Mouse (Mus musculus) cerebellum, postnatal 14 days (tissue): ENCODE results near the gene Zfhx3.
A peak's percentile ranks its signal among the peaks of the same experiment; 100 is the strongest.

Experiments
- DNase-seq, 2 experiments: peaks; one replicate each; pipeline ENCODE4 v3.0.0; 2021; ENCODE audit warnings: mixed read lengths in 2 of 2

Zfhx3 gene

GRCm38 (mm10) chr8:108554578-108555245 lies 612.3 kb downstream of the Zfhx3 start:
- no peak for DNase-seq

DNA sequence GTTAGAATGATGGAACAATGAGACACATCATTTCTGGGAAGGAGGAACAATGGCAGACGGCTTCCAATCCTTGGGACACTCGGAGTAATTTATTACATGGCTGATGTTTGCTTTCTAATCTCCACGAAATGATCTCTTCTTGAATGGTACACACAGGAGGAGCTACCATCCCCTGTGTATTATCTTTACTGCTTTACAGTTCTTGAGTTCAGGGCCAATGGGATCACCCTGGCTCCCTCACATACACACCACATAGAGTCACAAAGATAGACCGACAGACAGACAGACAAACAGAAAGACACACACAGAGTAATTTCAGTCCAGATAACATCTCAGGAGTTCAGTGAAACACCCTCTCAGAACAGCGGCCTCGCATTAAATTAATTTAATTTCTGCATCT lies 621.0 kb downstream of the Zfhx3 start:
- DNase-seq: no peak

GRCm38 (mm10) chr8:108563934-108564564 lies 621.6 kb downstream of the Zfhx3 start:
- no peak for DNase-seq

GRCm38 (mm10) chr8:108566035-108566434 lies 623.6 kb downstream of the Zfhx3 start:
- peak; percentile 41 to 58 for DNase-seq

- DNase-seq: no peak
Observed at GRCm38 (mm10) chr8:108573295-108574017, 631.0 kb downstream of the Zfhx3 start.

GRCm38 (mm10) chr8:108574101-108574500 lies 631.7 kb downstream of the Zfhx3 start:
- DNase-seq: peak; percentile 10 to 27

- no peak for DNase-seq
Observed at GRCm38 (mm10) chr8:108577571-108577970, 635.1 kb downstream of the Zfhx3 start.

DNA sequence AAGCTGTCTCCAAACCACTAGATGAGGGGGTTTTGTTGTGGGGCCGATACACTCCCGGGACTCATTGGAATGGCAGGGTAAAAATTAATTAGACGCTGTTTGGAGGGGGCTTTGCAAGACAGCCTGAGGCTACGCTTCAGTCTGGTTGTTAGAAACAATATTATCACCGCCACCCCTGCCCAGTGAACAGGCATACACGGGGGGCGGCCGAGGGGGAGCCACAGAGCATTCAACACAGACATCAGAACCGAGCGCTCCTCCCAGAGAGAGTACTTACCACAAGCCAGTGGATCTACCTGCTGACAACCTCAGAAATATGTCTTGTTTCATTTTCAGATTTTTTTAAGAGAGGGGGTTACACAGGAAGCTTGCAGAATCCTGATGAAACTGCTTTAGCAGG lies 635.9 kb downstream of the Zfhx3 start:
- DNase-seq: no peak

- DNase-seq: no peak
Observed at GRCm38 (mm10) chr8:108579808-108580207, 637.4 kb downstream of the Zfhx3 start.

- DNase-seq: no peak
Observed at GRCm38 (mm10) chr8:108580364-108580763, 637.9 kb downstream of the Zfhx3 start.

GRCm38 (mm10) chr8:108581557-108581956 lies 639.1 kb downstream of the Zfhx3 start:
- DNase-seq: no peak

GRCm38 (mm10) chr8:108582251-108582650 lies 639.8 kb downstream of the Zfhx3 start:
- DNase-seq: no peak

DNA sequence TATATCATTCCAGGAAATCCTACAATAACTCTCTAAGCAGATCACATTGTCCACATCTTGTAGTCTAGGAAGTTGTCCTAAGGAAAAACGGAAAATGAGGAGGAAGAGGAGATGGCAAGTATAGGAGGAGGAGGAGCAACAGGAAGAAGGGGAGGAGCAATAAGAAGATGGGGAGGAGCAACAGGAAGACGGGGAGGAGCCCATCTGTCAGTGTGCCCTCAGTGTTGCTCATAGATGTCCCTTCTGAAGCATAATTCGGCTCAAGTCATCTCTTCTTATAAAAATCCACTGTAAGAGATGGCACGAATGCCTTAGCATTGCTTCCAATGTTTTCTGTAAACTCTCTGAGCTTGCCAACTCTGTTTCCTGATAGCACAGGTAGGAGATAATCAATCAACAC lies 640.8 kb downstream of the Zfhx3 start:
- no peak for DNase-seq

DNA sequence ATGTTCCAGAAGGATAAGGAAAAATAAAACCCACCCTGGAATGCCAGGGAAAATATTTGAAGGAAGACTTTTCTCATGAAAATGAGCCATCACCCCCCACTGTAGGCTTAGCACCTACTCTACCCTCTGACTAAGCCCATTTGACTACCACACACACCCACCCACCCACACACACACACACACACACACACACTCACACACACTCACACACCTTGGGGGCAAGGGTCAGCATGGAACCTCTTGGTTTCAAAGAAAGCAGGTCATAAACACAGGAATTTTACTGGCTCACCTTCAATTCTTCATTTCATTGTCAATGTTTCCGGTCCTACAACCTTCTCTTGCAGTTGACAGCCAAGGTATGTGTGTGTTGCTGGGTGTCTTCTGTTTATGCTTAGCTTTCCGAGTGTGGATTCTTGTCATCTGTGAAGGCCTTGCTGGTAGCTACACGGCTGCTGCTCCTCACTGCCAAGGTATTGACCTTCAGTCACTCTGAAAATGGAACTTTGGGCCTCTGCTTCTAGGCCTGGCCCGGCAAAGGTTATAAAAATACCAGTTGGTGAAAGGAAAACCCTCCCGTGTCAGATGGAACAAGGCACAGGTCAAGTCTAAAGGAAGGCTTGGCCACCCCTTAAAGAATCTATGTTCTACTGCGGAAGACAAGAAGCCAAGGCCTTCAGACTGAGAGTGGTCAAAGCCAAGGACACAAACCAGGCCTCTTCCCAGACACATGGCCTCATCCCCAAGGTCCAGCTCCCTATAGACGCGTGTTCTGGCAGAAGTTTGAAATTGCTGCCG lies 641.6 kb downstream of the Zfhx3 start:
- DNase-seq: no peak

DNA sequence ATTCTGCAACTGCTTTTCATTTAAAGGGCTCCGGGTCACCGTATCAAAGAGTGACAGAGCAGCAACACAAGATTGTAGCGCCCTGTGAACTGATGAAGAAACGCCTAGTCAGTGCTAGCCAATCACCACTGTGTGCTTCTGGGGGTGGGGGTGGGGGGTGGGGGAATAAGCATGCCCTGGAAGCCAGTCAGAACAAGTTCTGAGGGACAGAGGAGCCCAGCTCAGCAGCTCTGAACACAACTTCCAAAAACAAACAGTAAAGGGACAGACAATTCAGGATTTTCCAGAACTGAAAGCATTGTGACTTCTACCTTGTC lies 642.2 kb downstream of the Zfhx3 start:
- no peak for DNase-seq

DNA sequence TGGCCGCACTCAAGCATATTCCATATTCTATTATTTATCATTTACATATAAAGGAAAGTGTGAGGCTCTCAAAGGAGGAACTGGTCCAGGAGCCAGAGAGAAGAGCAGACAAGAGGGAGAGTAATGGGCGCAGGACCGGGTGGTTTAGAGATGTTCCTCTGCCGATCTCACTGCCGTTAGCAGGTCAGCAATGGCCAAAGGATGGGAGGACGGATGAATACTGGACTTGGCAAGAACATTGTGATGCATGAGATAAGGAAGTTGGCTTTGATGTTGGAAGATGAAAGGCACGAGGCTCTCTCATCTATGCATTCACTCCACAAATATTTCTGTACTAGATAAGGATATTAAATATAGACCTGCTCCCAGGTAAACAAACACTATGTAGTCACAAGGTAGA lies 648.6 kb downstream of the Zfhx3 start:
- DNase-seq: no peak

DNA sequence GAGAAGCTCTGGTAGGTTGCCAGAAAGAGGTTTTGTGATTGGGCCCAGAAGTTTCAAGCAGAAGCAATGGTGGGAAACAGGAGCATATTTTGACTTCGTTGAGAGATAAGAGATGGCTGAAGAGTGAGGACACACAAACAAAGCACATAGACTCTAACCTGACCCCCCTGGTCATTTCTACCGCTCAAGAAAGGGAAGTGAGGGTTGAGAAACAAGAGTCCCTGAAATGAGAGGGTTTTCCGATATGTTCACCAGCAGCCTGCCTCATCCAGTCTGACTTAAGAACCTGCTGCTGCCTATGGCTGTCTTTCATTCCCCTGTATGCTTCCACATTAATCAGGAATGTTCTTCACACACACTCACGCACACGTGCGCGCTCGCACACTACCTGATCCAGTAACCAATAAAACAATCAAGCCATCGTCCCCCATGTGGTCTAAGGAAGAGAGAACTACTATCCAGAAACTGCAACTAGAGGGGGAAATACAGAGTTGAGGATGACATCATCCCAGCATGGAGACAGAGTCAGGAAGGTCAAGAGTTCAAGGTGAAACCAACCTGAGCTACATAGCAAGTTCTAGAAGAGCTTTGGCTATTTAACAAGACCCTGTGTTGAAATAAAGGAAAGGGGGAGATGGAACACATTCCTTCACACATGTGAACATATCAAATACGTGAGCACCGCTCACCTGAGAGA lies 649.7 kb downstream of the Zfhx3 start:
- DNase-seq: no peak

GRCm38 (mm10) chr8:108592990-108593589 lies 650.6 kb downstream of the Zfhx3 start:
- no peak for DNase-seq

DNA sequence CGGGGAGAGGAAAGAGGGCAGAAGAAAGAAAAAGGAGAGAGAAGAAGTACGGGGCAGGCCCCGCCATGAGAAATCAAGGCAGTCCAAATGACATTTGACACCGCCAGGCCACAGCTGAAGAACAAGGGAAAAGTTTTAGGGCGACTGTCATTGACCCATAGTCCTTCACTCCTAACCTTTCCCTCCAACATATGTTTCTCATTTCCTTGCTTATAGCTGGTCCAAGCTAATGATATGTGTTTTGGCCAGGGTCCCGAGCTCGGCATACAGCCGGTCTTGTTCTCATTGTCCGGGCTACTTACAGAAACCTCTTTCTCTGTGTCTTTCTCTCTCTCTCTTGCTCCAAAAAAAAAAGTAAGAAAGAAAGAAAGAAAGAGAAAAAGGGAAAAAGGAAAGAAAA lies 651.4 kb downstream of the Zfhx3 start:
- DNase-seq: no peak

- no peak for DNase-seq
Observed at GRCm38 (mm10) chr8:108594361-108595060, 652.1 kb downstream of the Zfhx3 start.

GRCm38 (mm10) chr8:108595061-108595419 lies 652.6 kb downstream of the Zfhx3 start:
- no peak for DNase-seq
